In the genomic region with DNA sequence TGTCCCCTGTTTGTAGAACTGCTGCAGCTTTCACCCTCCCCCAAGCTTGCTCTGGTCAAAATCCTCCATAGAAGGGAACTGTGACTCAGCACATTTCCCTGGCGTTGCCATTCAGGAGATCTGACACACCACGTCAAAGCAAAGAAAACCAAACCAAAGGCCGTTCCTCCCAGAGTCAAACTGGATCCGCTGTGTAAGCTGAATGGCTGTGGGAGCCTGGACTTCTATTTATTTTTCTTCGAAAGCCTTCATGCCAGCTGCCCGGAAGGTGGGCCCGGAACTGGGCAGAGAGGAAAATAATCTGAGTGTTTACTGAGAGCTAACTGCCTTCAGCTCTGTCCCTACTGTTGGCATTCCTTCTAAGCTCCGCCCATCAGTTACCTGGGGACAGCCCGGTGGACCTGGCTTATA, we compare ENCODE assay signal across 9 mouse cellular contexts. TPM values are rescaled to one million over a fixed set of nuclear protein-coding genes. Genes with fewer than 3 reads are reported as not detected.
DNase-seq lines count a peak whose midpoint lies in the region; ATAC-seq lines count a peak whose summit lies in the region.
"Had no signal": no experiment of that assay in that cellular context is flagged by ENCODE, and none has a peak within 500 bp of the region (broad histone marks: within the 10 kb centered on the region; RNA-seq: fewer than 3 reads in every experiment).

No protein-coding gene starts in this region.

- no peak for ATAC-seq in heart, embryonic 13.5 days (ENCODE audit: extremely low read depth, insufficient number of reproducible peaks, low FRiP score, low TSS enrichment)

- no peaks in the 10 kb centered on the region; the same call in 1 of the 2 replicates for H3K9me3 ChIP-seq in heart, embryonic 13.5 days
- H3K9me3 ChIP-seq in megakaryocyte, embryonic 14.5 days: peaks cover 18% of the 10 kb centered on the region

- H3K9ac ChIP-seq in heart, embryonic 13.5 days: 0 out of 2 replicates have a peak overlapping the region, but pooled peaks have one; percentile 33

- peaks cover 17% of the 10 kb centered on the region for H3K4me1 ChIP-seq in heart, embryonic 13.5 days
- peaks cover 23% of the 10 kb centered on the region for H3K4me1 ChIP-seq in megakaryocyte, embryonic 14.5 days

- DNase-seq in cerebellum, postnatal 14 days: peak; percentile 29 to 35
- DNase-seq in cerebellum, adult 9-11 months: no peak
- peak; percentile 54 for DNase-seq in Muller cell, postnatal 12 days (ENCODE audit: inconsistent ontology term)
- peak; percentile 61 for DNase-seq in kidney, postnatal 10 days
- DNase-seq in left cerebral cortex, adult 9 months (ENCODE audit: low spot score in 2 of 2): no peak
- no peak for DNase-seq in thymus, postnatal 36 days

- WGBS in heart, embryonic 13.5 days: 35% methylated on average over 9 of the region's 9 CpGs

- no peak overlapping the region for H3K27ac ChIP-seq in heart, embryonic 13.5 days (replicated peaks)

- H3K36me3 ChIP-seq in heart, embryonic 13.5 days: no peaks in the 10 kb centered on the region
- H3K36me3 ChIP-seq in megakaryocyte, embryonic 14.5 days (replicated peaks; ENCODE audit: low read length): no peaks in the 10 kb centered on the region

- H3K27me3 ChIP-seq in heart, embryonic 13.5 days (replicated peaks): no peaks in the 10 kb centered on the region
- peaks cover 2% of the 10 kb centered on the region for H3K27me3 ChIP-seq in megakaryocyte, embryonic 14.5 days (replicated peaks)

- H3K4me3 ChIP-seq in heart, embryonic 13.5 days: 0 out of 2 replicates have a peak overlapping the region, but pooled peaks have one; percentile 13
- H3K4me3 ChIP-seq in megakaryocyte, embryonic 14.5 days (replicated peaks): peak overlapping the region; percentile 73

- peak overlapping the region; percentile 45 for H3K4me2 ChIP-seq in heart, embryonic 13.5 days

RNA-seq across cellular contexts. Expression of gene Slc16a9, which starts 42.9 kb away (rescaled TPM):
- 0.94 and 0.97 TPM in 2 replicates for polyA plus RNA-seq in heart, embryonic 13.5 days (2015; fragmentation: Nextera tagmentation; extraction: Ambion mirVana)
- not detected in 2 replicates for polyA plus RNA-seq in megakaryocyte, embryonic 14.5 days (2012; ENCODE audit: insufficient read depth, low replicate concordance)
- polyA plus RNA-seq: C2C12 had no signal

Comparison
In these comparisons a context has a peak if more than half of its experiments do, and no peak if none do; other contexts are left out.
1. DNase-seq: peak in cerebellum, postnatal 14 days (2 of 2), Muller cell, postnatal 12 days (single experiment) and kidney, postnatal 10 days (single experiment); none in cerebellum, adult 9-11 months (single experiment), left cerebral cortex, adult 9 months (0 of 2) and thymus, postnatal 36 days (0 of 2).